Mouse (Mus musculus) kidney, postnatal 0 days (tissue): ENCODE measurements at regions not wholly inside any gene's neighbourhood (a gene's known extent, or its start where the extent isn't known, plus 50 kb on each side); places are given as distances from the start of the nearest gene placed in this dataset.

ENCODE experiments used
- ATAC-seq: fragments of 200-750 bp; cut with Nextera tagmentation; replicated peaks from 2 replicates; pipeline ENCODE4 v1.8.0; 2017; ENCODE audit warnings: low read depth, moderate number of reproducible peaks, moderate TSS enrichment, moderate library complexity; ENCODE audit not compliant: low FRiP score
- DNase-seq: peaks from one replicate; pipeline ENCODE4 v3.0.0-alpha.2; 2016; ENCODE audit warnings: low spot score
- H3K27ac ChIP-seq: fragments of 300-500 bp; sonication (generic); 2 replicates; pipeline ENCODE4 v1.5.1; 2014; ENCODE audit warnings: mild to moderate bottlenecking
- H3K27me3 ChIP-seq: fragments of 300-500 bp; sonication (generic); 2 replicates; pipeline ENCODE4 v1.6.1; 2014; ENCODE audit warnings: low read length, mixed read lengths; ENCODE audit not compliant: insufficient read depth
- H3K36me3 ChIP-seq: fragments of 300-500 bp; sonication (generic); 2 replicates; pipeline ENCODE4 v1.6.1; 2014; ENCODE audit warnings: low read length, mixed read lengths; ENCODE audit not compliant: insufficient read depth
- H3K4me1 ChIP-seq: fragments of 300-500 bp; sonication (generic); replicated peaks from 2 replicates; pipeline ENCODE4 v1.6.1; 2014; ENCODE audit warnings: antibody characterized with exemption, low read length, mixed read lengths; ENCODE audit not compliant: insufficient read depth
- H3K4me2 ChIP-seq: fragments of 300-500 bp; sonication (generic); 2 replicates; pipeline ENCODE4 v1.6.1; 2014; ENCODE audit warnings: mild to moderate bottlenecking, low read length, moderate library complexity, mixed read lengths
- H3K4me3 ChIP-seq: fragments of 300-500 bp; sonication (generic); replicated peaks from 2 replicates; pipeline ENCODE4 v1.5.1; 2014; ENCODE audit warnings: low read depth, low read length
- H3K9ac ChIP-seq: fragments of 300-500 bp; sonication (generic); 2 replicates; pipeline ENCODE4 v1.6.1; 2014; ENCODE audit warnings: low read depth, low read length
- H3K9me3 ChIP-seq: fragments of 300-500 bp; sonication (generic); replicated peaks from 2 replicates; pipeline ENCODE4 v1.6.1; 2016; ENCODE audit warnings: low read length, inconsistent platforms, mixed read lengths
- CTCF ChIP-seq: IDR thresholded peaks from 2 replicates; pipeline ENCODE4 v1.5.1; 2016; ENCODE audit warnings: antibody characterized with exemption, low read depth, mild to moderate bottlenecking, moderate library complexity
- WGBS: fragments of 180-500 bp; shearing (Covaris S2); extraction: QIAGEN DNeasy Blood & Tissue Kit; methylation state at CpG from one replicate; pipeline ENCODE4 v1.1.7; 2014; 5-methylcytosine and 5-hydroxymethylcytosine counted together

GRCm38 (mm10) chr1:71751601-71752000 lies 98.6 kb upstream of the Fn1 start:
- Histone ChIP-seq H3K4me3 (no peak overlapping the region), H3K27ac (no peak overlapping the region), H3K36me3 (no peaks in the 10 kb centered on the region), H3K4me2 (no peak overlapping the region), H3K9ac (no peak overlapping the region), H3K9me3 (no peaks in the 10 kb centered on the region), H3K4me1 (no peaks in the 10 kb centered on the region), H3K27me3 (no peaks in the 10 kb centered on the region)
- TF ChIP-seq CTCF = no peak
- 73% methylated on average over 1 of the region's 1 CpGs for WGBS
- no peak for DNase-seq
- ATAC-seq = no peak

- Histone ChIP-seq H3K4me3 (no peak overlapping the region), H3K4me1 (no peaks in the 10 kb centered on the region), H3K4me2 (no peak overlapping the region), H3K9me3 (no peaks in the 10 kb centered on the region), H3K9ac (no peak overlapping the region), H3K27ac (no peak overlapping the region), H3K27me3 (no peaks in the 10 kb centered on the region), H3K36me3 (no peaks in the 10 kb centered on the region)
- no peak for DNase-seq
- no peak for TF ChIP-seq CTCF
- WGBS = 61% methylated on average over 3 of the region's 3 CpGs
- ATAC-seq = no peak
Observed at GRCm38 (mm10) chr1:71735606-71736005, 82.6 kb upstream of the Fn1 start.

GRCm38 (mm10) chr1:71731623-71732022 lies 78.6 kb upstream of the Fn1 start:
- Histone ChIP-seq H3K36me3 (no peaks in the 10 kb centered on the region), H3K27me3 (no peaks in the 10 kb centered on the region), H3K4me1 (no peaks in the 10 kb centered on the region), H3K27ac (no peak overlapping the region), H3K4me2 (no peak overlapping the region), H3K9ac (no peak overlapping the region), H3K4me3 (no peak overlapping the region), H3K9me3 (no peaks in the 10 kb centered on the region)
- DNase-seq = no peak
- ATAC-seq = no peak
- no peak for TF ChIP-seq CTCF

- no peak overlapping the region for H3K4me3 ChIP-seq
- H3K4me2 ChIP-seq = no peak overlapping the region
- no peak overlapping the region for H3K9ac ChIP-seq
- no peaks in the 10 kb centered on the region for H3K9me3 ChIP-seq
- no peak for TF ChIP-seq CTCF
- no peak overlapping the region for H3K27ac ChIP-seq
- no peaks in the 10 kb centered on the region for H3K36me3 ChIP-seq
- 60% methylated on average over 4 of the region's 4 CpGs for WGBS
- H3K27me3 ChIP-seq = no peaks in the 10 kb centered on the region
- DNase-seq (no peak), ATAC-seq (no peak)
- H3K4me1 ChIP-seq = no peaks in the 10 kb centered on the region
Observed at GRCm38 (mm10) chr1:71731011-71731410, 78.0 kb upstream of the Fn1 start.

- no peaks in the 10 kb centered on the region for H3K27me3 ChIP-seq
- DNase-seq (no peak), ATAC-seq (no peak)
- no peak overlapping the region for H3K27ac ChIP-seq
- no peak overlapping the region for H3K4me2 ChIP-seq
- H3K9ac ChIP-seq = no peak overlapping the region
- WGBS = 86% methylated on average over 8 of the region's 8 CpGs
- H3K4me3 ChIP-seq = no peak overlapping the region
- H3K4me1 ChIP-seq = no peaks in the 10 kb centered on the region
- no peaks in the 10 kb centered on the region for H3K36me3 ChIP-seq
- no peaks in the 10 kb centered on the region for H3K9me3 ChIP-seq
- no peak for TF ChIP-seq CTCF
Observed at GRCm38 (mm10) chr1:71728852-71729347, 75.9 kb upstream of the Fn1 start.

- ATAC-seq (no peak), DNase-seq (no peak)
- Histone ChIP-seq H3K4me2 (no peak overlapping the region), H3K4me3 (no peak overlapping the region), H3K4me1 (no peaks in the 10 kb centered on the region), H3K9me3 (no peaks in the 10 kb centered on the region), H3K27ac (no peak overlapping the region), H3K27me3 (no peaks in the 10 kb centered on the region), H3K36me3 (no peaks in the 10 kb centered on the region), H3K9ac (no peak overlapping the region)
- TF ChIP-seq CTCF = no peak
- 49% methylated on average over 7 of the region's 7 CpGs for WGBS
Observed at GRCm38 (mm10) chr1:71723816-71724215, 70.8 kb upstream of the Fn1 start.

GRCm38 (mm10) chr1:71723039-71723397 lies 70.0 kb upstream of the Fn1 start:
- Histone ChIP-seq H3K9me3 (no peaks in the 10 kb centered on the region), H3K27ac (no peak overlapping the region), H3K36me3 (no peaks in the 10 kb centered on the region), H3K4me3 (no peak overlapping the region), H3K27me3 (no peaks in the 10 kb centered on the region), H3K9ac (no peak overlapping the region), H3K4me2 (no peak overlapping the region), H3K4me1 (no peaks in the 10 kb centered on the region)
- DNase-seq (no peak), ATAC-seq (no peak)
- WGBS = 63% methylated on average over 2 of the region's 2 CpGs
- no peak for TF ChIP-seq CTCF
